Mouse (Mus musculus) kidney, embryonic 15.5 days (tissue): ENCODE results near the gene Olfr68. TPM values are rescaled to one million over a fixed set of nuclear protein-coding genes. Genes with fewer than 3 reads are reported as not detected.

Experiments
- ATAC-seq: fragments of 200-750 bp; cut with Nextera tagmentation; replicated peaks from 2 replicates; pipeline ENCODE4 v1.8.0; 2017; ENCODE audit warnings: moderate TSS enrichment; ENCODE audit not compliant: low FRiP score
- H3K27ac ChIP-seq: fragments of 300-500 bp; sonication (generic); 2 replicates; pipeline ENCODE4 v1.5.1; 2015; ENCODE audit warnings: mild to moderate bottlenecking, inconsistent platforms
- H3K27me3 ChIP-seq: fragments of 300-500 bp; sonication (generic); 2 replicates; pipeline ENCODE4 v1.6.1; 2015; ENCODE audit warnings: inconsistent platforms
- H3K36me3 ChIP-seq: fragments of 300-500 bp; sonication (generic); 2 replicates; pipeline ENCODE4 v1.6.1; 2015; ENCODE audit warnings: inconsistent platforms
- H3K4me1 ChIP-seq: fragments of 300-500 bp; sonication (generic); 2 replicates; pipeline ENCODE4 v1.6.1; 2015; ENCODE audit warnings: inconsistent platforms
- H3K4me2 ChIP-seq: fragments of 300-500 bp; sonication (generic); 2 replicates; pipeline ENCODE4 v1.6.1; 2015; ENCODE audit warnings: moderate library complexity, mild to moderate bottlenecking, inconsistent platforms
- H3K4me3 ChIP-seq: fragments of 300-500 bp; sonication (generic); replicated peaks from 2 replicates; pipeline ENCODE4 v1.5.1; 2015; ENCODE audit warnings: mild to moderate bottlenecking, inconsistent platforms
- H3K9ac ChIP-seq: fragments of 300-500 bp; sonication (generic); 2 replicates; pipeline ENCODE4 v1.6.1; 2015; ENCODE audit warnings: mild to moderate bottlenecking, inconsistent platforms
- H3K9me3 ChIP-seq: fragments of 300-500 bp; sonication (generic); replicated peaks from 2 replicates; pipeline ENCODE4 v1.6.1; 2016; ENCODE audit warnings: inconsistent platforms
- WGBS: fragments of 180-500 bp; shearing (Covaris S2); methylation state at CpG from one replicate; pipeline ENCODE4 v1.1.7; 2015; ENCODE audit warnings: mixed read lengths; 5-methylcytosine and 5-hydroxymethylcytosine counted together
- polyA plus RNA-seq: library from polyadenylated mRNA; unstranded; fragments of >200 nt; fragmentation: Nextera tagmentation; extraction: Ambion mirVana; gene quantifications from 2 replicates; pipeline ENCODE4 v1.2.1, GENCODE M21; 2015

The Olfr68 gene
- polyA plus RNA-seq, 1 experiment from 2014 or later = not detected

- Histone ChIP-seq H3K36me3 (no peaks in the 10 kb centered on the region), H3K4me3 (no peak within 1 kb of the TSS), H3K4me2 (no peak within 1 kb of the TSS), H3K27ac (no peak within 1 kb of the TSS), H3K27me3 (no peaks in the 10 kb centered on the region), H3K4me1 (no peaks in the 10 kb centered on the region), H3K9me3 (no peaks in the 10 kb centered on the region), H3K9ac (no peak within 1 kb of the TSS)
- WGBS = 83% methylated on average over 2 of the region's 2 CpGs
- no peak for ATAC-seq
Observed at GRCm38 (mm10) chr7:103744843-103745242, 34.7 kb downstream of the Olfr68 start, which contains the start of gene Olfr629. Gene Olfr629 (minus strand): TSS chr7:103744943.

DNA sequence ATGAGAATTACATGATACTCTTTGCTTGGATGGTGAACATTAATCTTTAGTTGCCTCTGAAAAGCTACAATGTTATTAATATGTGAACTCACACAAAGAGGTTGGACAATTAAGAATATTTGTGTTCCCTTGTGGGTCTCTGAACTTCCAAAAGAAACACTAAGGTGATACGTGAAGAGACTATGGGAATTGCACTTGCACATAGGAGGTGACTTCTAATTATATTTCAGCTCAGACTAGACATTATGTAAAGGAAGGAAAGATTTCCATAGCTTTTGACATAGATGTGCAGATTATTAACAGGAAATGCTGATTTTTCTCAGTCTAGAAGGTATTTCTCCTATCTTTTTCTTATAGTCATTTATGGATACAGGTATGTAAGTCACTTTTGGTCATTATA is 49.4 kb downstream of the Olfr68 start, which contains the start of gene Olfr628:
Gene Olfr628 (plus strand): TSS at position 301 of the 400 bp plus-strand sequence.
- no peak for ATAC-seq
- 83% methylated on average over 1 of the region's 1 CpGs for WGBS

More for the DNA sequence above, 49.4 kb downstream of the Olfr68 start, which contains the start of gene Olfr628:
- Histone ChIP-seq H3K4me2 (no peak within 1 kb of the TSS), H3K27me3 (no peaks in the 10 kb centered on the region), H3K4me3 (no peak within 1 kb of the TSS), H3K4me1 (no peaks in the 10 kb centered on the region), H3K27ac (no peak within 1 kb of the TSS), H3K9me3 (no peaks in the 10 kb centered on the region), H3K36me3 (no peaks in the 10 kb centered on the region), H3K9ac (no peak within 1 kb of the TSS)

Other genes starting within 250 kb of the Olfr68 start
- gene Olfr612, start 237.0 kb downstream of the Olfr68 start, polyA plus RNA-seq = not detected in 2 replicates
- gene Olfr613, start 231.6 kb downstream of the Olfr68 start, polyA plus RNA-seq = not detected in 2 replicates
- gene Olfr615, start 223.6 kb downstream of the Olfr68 start, polyA plus RNA-seq = not detected in 2 replicates
- gene Olfr616, start 210.6 kb downstream of the Olfr68 start, polyA plus RNA-seq = not detected in 2 replicates
- not detected in 2 replicates for gene Olfr617, start 206.6 kb downstream of the Olfr68 start, polyA plus RNA-seq
- not detected in 2 replicates for gene Olfr618, start 189.6 kb downstream of the Olfr68 start, polyA plus RNA-seq
- gene Olfr619, start 179.1 kb downstream of the Olfr68 start, polyA plus RNA-seq = not detected in 2 replicates
- not detected in 2 replicates for gene Olfr620, start 167.2 kb downstream of the Olfr68 start, polyA plus RNA-seq
- not detected in 2 replicates for gene Olfr622, start 137.0 kb downstream of the Olfr68 start, polyA plus RNA-seq
- not detected in 2 replicates for gene Olfr623, start 116.0 kb downstream of the Olfr68 start, polyA plus RNA-seq
- 0.03 TPM in 1 of 2 replicates, not detected in the other for gene Olfr624, start 108.5 kb downstream of the Olfr68 start, polyA plus RNA-seq
- gene Olfr625-ps1, start 97.0 kb downstream of the Olfr68 start, polyA plus RNA-seq = not detected in 2 replicates
- not detected in 2 replicates for gene Olfr243, start 65.0 kb downstream of the Olfr68 start, polyA plus RNA-seq
- gene Olfr628, start 49.3 kb downstream of the Olfr68 start, polyA plus RNA-seq = not detected in 2 replicates
- gene Olfr629, start 34.8 kb downstream of the Olfr68 start, polyA plus RNA-seq = not detected in 2 replicates
- not detected in 2 replicates for gene Olfr630, start 22.4 kb downstream of the Olfr68 start, polyA plus RNA-seq
- not detected in 2 replicates for gene Olfr69, start 8.1 kb downstream of the Olfr68 start, polyA plus RNA-seq
- gene Olfr67, start 12.1 kb upstream of the Olfr68 start, polyA plus RNA-seq = not detected in 2 replicates
- 2,879 and 3,105 TPM in 2 replicates for gene Hbb-bt, start 34.3 kb upstream of the Olfr68 start, polyA plus RNA-seq
- 7,996 and 8,703 TPM in 2 replicates for gene Hbb-bs, start 48.4 kb upstream of the Olfr68 start, polyA plus RNA-seq
- not detected in 2 replicates for gene Hbb-bh2, start 60.8 kb upstream of the Olfr68 start, polyA plus RNA-seq
- gene Hbb-bh1, start 63.5 kb upstream of the Olfr68 start, polyA plus RNA-seq = 1.8 and 2.3 TPM in 2 replicates
- gene Hbb-y, start 73.5 kb upstream of the Olfr68 start, polyA plus RNA-seq = 188 and 278 TPM in 2 replicates
- not detected in 2 replicates for gene Olfr66, start 106.6 kb upstream of the Olfr68 start, polyA plus RNA-seq
- gene Olfr64, start 114.8 kb upstream of the Olfr68 start, polyA plus RNA-seq = not detected in 2 replicates
- not detected in 2 replicates for gene Olfr65, start 123.8 kb upstream of the Olfr68 start, polyA plus RNA-seq
- gene Olfr631, start 149.1 kb upstream of the Olfr68 start, polyA plus RNA-seq = not detected in 2 replicates
- gene Olfr632, start 154.6 kb upstream of the Olfr68 start, polyA plus RNA-seq = not detected in 2 replicates
- not detected in 2 replicates for gene Olfr633, start 164.7 kb upstream of the Olfr68 start, polyA plus RNA-seq
- gene Olfr635, start 191.5 kb upstream of the Olfr68 start, polyA plus RNA-seq = not detected in 2 replicates
- not detected in 2 replicates for gene Olfr638, start 219.0 kb upstream of the Olfr68 start, polyA plus RNA-seq
- 0.03 TPM in 1 of 2 replicates, not detected in the other for gene Olfr639, start 237.6 kb upstream of the Olfr68 start, polyA plus RNA-seq
- not detected in 2 replicates for gene Olfr640, start 245.9 kb upstream of the Olfr68 start, polyA plus RNA-seq